Mouse (Mus musculus) hindlimb bud, embryonic 11.5 days (tissue): Measurements from ENCODE around the gene Slc16a8.
"Not testable (repeated sequence)": the region's sequence is repeated elsewhere in the genome, so short reads cannot be mapped to it uniquely, and the experiment has no call there.

Source experiments
- DNase-seq: peaks from one replicate; pipeline ENCODE4 v3.0.0-alpha.2; 2012; ENCODE audit warnings: low read depth, low spot score; ENCODE audit errors: extremely low spot score

Slc16a8 gene

DNA sequence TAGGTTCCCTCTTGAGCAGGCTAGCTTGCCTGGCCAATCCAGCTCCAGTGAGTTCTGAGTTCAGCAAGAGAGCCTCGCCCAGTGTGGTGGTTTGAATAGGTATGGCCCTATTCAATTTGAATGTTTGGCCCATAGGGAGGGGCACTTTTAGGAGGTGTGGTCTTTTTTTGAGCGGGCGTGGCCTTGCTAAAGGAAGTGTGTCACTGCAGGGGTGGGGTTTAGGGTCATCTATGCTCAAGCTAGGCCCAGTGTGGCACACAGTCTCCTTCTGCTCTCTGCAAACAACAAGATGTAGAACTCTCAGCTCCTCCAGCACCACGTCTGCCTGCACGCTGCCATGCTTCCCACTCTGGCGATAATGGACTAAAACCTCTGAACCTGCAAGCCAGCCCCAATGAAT lies 9.2 kb upstream of the Slc16a8 start:
- DNase-seq: no peak

DNA sequence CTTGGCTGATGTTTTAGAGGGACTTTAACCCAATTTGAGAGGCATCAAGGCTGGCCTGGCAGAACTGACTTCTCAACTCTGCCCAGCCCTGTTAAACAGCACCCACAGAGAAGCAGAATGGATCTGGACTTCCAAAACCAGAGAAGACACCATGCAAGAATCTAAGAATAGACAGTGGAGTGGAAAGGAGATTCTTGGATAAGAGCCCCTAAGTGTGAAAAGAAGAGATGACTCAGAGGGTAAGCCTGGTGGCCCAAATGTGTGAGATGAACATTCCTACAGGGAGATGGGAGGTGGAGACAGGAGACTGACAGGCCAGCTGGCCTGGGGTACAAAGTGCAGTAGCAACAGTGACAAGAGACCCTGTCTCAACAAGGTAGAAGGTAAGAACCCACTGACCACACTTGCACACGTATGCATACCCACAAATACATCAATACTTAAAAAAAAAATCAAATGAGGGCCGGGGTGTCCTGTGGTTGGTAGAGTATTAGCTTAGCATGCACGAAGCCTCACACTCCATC lies 8.3 kb upstream of the Slc16a8 start:
- no peak for DNase-seq

DNA sequence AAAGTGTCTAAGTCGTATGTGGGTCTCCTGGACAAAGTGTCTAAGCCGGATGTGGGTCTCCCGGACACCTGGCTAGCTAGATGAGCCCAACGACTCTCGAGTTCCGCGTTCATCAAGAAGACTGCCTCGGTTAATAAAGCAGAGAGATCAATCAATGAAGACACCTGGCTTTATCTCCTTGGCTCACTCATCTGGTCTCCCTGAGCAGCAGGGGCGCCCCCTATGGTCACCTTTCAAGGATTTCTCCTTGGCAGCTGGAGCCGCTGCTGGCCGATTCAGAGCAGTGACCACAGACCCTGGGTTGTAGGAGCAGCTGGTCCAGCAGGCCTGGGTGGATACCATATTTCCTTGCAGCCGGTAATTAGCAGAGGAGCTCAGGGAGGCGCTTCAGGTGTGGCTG lies 7.8 kb upstream of the Slc16a8 start:
- DNase-seq: no peak

DNA sequence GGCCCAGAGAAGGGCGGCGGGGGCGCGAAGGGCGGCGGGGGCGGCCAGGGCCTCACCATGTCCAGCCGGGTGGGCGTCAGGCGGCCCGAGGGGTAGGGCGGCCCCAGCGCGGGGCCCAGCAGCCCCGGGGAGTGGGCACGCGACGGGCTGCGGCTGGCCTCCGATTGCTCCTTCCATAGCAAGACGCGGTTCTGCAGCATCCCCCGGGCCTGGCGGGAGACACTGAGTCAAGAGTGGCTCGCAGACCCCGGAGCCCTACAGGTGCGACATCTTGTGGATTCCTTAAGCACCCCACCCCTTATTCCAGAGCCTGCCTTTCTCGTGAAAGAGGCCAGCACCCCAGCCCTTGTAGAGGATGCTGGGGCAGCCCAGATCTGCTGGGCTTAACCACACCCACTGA lies 7.2 kb upstream of the Slc16a8 start:
- no peak for DNase-seq

DNA sequence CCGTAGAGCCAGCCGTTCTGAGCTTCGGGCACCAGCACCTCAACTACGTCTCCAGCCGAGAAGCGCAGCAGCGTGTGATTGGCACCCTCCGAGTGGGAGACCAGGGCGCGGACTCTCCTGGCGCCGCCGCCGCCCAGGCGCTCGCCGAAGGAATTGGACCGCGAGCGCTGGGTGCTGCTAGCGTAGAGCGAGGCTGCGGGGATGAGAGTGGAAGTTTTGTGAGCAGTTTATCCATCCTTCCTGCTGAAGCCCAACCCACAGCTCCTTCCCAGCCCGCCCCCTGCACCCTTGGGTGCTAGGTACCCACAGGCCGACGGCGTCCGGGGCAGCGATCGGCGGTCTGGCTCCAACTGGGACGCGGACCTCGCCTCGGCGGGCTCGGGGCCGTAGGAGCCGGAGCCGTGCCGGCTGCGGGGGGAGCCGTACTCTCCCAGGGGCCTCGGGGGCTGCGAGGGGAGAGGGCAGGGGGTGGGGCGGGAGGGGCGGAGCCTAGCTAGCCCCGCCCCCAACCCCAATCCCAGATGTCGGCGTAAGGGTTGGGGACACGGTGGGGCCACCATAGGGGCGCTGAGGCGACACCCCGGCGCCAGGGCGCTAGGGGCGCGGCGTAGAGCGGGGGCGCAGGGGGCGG lies 6.6 kb upstream of the Slc16a8 start:
- no peak for DNase-seq

DNA sequence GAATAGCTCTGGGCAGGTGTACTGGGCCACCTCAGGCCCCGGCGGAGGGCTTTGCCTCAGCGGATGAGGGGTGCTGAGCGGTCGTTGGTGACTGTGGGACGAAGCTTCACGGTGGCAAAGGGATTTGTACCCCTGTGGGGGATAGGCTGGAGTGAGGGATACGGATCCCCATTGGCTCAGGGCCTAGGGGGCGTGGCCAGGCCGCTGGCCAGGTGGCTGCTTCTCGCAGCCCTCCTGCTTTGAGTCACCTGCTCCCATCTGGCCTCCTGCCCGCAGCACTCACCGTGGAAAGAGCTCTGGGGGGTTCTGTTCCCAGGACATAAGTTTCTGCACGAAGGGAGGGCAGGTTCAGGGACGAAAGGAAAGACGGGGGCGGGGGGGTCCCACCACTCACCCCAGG lies 4.0 kb upstream of the Slc16a8 start:
- DNase-seq: no peak

DNA sequence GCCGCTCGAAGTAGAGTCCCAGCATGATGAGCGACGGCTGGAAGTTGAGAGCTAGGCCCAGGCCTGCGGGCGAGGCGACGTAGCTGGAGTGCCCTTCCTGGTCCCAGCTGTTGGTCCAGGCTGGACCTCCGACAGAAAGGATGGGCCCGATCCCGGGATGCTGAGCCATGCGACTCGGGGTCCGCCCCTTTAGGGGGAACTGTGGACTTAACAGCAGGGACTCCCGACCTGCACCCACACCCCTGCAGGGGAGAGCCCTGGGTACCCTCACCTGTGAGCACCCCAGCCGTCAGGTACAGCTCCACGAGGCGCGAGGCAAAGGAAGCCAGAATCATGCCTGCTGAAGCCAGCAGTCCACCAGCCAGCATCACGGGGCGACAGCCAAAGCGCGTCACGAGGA lies 2.0 kb downstream of the Slc16a8 start:
- no peak for DNase-seq

DNA sequence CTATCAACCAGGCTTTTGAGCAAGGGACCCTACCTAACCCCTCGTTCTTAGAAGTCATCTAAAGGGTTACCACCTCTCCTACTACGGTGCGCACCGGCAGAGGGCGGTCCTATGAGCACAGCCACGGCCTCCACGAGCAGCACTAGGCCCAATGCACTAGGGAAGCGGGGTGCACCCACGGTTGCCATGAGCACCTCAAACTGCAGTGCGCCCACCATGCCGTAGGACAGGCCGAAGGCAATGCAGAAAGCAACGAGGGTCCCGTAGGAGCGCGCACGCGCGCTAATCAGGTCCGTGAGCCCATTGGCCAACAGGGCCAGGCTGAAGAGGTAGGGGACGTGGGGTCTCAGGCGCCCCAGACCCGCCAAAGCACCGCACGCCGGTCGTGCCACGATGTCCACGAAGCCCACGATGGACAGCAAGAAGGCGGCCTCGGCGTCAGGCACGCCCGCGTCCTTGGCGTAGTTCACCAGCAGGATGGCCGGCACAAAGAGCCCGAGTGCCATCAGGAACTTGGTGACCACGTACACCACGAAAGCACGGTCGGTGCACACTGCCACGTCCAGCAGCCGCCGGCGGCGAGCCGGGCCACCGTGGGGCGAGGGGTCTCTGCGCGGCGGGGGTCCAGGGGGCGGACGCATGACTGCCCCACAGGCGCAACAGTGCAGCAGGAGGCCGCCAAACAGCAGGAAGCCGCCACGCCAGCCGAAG lies 2.6 kb downstream of the Slc16a8 start:
- DNase-seq: no peak

DNA sequence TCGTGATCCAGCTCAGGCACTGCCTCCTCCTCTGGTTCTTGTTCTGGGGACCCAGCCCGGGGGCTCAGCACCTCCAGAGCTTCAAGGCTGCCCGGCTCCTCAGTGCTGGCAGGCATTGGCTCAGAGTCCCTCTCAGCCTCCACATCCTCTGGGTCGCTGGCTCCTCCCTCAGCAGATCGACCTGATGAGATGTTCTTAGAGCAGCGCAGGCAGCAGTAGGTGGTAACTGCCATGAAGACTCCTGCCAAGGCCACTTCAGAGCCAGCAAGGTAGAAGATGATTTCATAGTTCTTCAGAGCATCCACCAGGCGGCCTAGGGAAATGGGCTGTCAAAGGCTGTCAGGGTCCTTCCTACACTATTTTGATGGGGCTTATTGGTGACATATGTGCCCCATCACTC lies 3.4 kb downstream of the Slc16a8 start:
- DNase-seq: no peak

DNA sequence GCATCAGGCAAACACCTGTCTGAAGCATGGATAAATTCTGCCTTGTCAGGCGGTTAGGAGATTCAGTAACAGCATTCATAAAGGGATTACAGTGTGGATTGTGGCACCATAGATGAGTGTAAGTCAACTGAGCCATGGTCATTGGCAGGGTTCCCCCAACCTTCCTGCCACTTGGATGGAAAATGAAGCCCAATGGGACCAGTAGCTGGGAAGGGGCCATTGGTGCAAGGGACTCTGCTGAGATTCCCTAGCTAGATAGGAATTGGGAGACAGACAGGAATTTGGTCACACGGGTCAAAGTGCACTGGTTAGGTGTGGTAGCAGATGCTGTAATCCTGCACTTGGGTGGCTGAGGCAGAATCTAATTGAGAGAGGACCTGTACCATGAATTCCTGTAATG lies 4.3 kb downstream of the Slc16a8 start:
- DNase-seq: no peak

DNA sequence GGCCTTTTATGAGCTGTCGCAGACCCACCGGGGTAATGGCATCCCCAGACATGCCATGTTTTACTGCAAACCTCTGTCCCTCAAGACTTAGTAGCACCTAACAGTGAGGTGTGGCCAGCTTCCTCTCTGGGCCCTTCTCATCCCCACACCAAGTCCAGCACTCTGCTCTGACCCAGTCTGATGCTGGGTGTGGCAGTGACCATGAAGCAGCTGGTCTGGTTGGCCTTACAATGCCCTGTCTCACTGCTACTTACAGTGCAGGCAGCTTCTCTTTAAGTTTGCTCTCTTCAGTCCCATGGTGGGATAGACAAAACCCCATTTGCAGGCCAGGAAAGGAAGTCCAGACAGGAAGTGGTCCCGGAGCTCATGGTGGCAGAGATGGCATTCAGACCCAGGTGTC lies 9.2 kb downstream of the Slc16a8 start:
- no peak for DNase-seq

DNA sequence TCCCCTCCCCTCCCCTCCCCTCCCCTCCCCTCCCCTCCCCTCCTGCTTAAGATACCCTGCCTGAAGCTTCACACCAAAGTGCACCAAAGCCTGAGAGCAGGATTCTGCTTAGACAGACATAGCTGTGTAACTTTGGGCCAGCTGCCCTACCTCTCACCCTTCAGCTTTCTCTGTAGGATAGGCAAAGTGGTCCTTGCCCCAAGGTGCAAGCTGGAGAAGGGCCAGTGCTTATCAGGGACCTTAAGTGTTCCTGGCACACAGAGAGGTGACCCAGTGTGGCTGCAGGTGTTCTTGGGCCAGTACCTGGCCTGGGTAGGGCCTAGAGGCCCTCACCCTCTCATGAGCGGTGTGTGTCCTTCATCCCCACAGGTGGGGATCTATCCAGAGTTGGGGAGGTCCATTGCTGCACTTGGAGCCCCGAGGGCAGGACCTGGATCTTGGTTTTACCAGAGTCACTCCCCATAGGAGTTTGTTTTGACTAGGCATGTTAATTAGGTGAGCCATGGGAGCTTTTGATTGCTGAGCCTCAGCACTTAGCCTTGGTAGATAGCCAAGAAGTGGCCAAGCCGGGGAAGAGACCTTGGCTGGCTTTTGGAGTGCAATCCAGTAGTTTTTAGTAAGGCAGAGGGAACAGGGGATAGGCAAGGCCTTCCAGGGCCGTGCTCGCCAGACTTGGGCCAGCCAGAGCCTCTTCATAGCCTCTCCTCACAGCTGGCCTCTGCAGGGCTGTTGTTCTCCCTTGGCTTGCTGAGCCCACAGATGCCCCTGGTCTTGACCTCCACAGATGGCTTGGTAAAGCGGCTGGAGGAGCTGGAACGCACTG lies 10.3 kb downstream of the Slc16a8 start:
- DNase-seq: no peak

DNA sequence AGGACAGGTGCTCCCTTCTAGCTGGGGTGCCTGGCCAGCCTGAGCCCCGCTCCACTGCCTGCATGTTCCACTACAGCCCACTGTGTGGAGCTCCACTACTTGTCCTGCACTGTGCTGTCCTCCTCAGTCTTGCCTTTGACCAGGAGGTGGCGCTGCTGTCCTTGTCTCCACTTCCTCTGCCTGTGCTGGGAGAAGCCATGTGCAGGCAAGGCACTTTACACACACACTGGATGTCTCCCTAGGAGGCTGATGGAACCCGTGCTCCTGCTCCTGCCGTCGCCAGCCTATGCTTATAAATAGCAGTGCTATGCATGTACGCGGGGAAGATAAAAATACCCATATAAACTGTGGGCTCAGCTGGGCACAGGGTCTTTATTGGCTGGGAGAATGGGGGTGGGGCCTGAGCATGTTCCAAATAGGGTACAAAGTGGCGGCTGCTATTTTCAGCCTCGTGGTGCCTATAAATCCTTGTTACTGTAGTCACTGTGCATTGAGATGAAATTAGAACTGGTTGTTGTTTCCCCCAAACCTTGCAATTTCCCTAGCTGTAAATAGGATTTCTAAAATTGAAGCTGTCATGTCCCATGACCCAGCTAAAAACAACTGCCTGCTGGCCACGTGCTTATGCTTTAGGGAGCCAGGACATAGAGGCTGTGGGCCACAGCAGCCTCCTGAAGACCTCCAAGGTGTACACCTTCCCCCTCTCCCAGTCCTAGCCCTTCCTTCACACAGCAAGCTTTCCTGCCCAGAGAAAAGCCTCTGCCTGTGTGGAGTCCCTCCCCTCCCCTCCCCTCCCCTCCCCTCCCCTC lies 11.1 kb downstream of the Slc16a8 start:
- peak; percentile 89 for DNase-seq

DNA sequence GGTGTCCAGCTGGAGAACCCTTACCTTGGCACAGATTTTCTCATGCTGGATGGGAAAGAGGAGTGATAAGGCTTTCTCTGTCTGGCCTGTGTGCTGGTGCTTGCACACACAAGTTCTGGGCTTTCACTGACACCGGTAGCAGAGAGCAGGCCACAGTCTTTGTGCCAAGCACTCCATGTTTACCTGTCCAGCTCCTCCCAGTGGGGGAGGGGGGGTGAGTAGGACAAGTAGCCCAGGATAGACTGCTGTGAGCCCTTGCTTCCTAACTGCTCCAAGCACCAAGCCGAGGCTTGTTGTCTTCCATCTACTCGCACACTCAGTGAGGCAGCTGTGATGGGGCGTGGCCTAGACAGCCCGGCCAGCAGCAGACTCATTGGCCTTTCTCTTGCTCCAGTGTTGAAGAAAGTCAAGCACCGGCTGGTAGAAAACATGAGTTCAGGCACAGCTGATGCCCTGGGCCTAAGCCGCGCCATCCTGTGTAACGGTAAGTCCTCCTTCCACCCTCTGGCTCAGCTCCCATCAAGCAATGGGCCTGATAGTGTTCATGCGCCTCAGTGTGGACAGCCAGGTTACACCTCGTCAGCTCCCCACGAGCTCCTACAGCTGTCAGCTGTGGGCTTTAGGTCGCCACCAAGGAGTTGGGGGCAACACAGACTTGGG lies 11.9 kb downstream of the Slc16a8 start:
- no peak for DNase-seq

DNA sequence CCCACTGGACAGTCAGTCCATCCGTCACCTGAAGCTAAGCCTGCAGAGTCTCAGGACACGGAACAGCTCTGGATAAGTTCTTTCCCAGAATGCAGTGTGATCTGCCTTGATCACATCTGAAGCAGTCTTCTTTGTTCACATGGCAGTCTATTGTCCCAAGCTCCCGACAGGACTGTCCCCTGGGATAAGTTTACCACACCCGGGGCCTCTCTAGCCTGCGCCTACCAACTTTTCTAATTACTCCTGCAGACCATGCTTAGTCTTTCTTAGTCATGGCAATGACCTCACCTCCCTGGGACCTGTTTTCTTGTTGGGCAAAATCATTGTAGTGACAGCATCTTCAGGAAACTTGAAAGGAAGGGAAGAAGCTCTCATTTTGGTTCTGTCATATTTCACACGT lies 16.5 kb downstream of the Slc16a8 start:
- no peak for DNase-seq

DNA sequence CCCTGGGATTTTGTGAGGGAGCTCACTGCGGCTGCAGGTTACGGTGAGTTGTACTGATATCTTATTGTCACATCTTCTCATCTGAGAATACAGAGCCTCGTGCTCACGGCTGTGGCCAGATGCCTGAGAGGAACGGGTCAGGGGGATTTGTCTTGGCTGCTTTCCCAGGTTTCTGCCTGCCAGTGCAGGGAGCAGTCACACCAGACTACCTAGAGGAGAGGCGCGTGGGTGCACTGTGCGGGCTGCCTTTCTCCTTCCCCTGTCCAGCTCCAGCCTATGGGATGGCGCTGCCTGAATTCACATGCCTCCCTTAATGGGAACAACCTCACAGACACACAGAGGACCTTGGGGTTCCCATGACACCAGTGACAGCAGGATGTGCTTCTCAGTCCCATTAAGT lies 19.3 kb downstream of the Slc16a8 start:
- DNase-seq: no peak

DNA sequence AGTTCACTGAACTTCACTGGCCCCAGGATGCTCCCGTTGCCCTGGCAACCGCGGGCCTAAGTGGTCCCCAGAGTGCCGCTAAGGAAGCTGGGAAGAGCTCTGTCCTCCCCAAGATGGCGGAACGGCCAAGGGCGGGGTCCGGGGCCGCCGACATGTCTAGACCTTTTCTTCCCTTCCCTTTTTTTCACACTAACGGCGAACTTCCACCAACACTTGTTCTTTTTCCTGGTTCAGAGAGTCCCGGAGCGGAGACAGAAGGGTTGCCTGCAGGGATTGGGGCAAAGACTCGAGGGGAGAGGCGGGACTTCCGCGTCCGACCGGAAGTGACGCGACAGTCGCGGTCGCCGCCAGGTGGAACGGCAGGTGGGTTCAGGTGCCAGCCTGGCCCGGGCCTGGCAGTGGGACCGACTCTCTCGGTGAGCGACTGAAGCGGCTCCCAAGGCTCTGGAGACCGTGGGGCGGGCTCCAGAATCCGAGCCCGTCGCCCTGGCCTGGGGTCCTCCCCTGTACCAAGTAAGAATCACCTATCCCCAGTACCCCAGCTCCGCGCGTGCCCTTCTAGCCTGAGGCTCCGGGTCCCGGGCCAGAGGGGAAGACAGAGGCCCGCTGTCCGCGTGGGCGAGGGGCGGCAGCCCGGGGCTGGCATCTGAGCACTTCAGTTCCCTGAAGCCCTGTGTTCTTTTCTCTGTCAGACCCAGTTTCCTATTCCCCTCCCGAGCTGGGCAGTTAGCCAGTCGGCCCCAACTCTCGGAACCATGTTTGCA lies 25.3 kb downstream of the Slc16a8 start, which contains the start of the genes Pick1 and Gm49486:
Pick1 (plus strand) TSS at position 116 of the 764 bp plus-strand sequence.
Gm49486 (plus strand) TSS at position 334 of the 764 bp plus-strand sequence.
- peak; percentile 68 for DNase-seq

DNA sequence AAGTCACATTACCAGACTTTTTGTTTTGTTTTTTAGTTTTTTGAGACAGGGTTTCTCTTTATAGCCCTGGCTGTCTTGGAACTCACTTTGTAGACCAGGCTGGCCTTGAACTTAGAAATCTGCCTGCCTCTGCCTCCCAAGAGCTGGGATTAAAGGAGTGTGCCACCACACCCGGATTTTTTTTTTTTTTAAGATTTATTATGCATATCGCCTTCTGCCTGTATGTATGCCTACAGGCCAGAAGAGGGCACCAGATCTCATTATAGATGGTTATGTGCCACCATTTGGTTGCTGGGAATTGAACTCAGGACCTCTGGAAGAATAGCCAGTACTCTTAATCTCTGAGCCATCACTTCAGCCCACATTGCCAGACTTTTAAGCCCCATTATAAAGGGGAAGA lies 28.8 kb downstream of the Slc16a8 start:
- DNase-seq: not testable (repeated sequence)

DNA sequence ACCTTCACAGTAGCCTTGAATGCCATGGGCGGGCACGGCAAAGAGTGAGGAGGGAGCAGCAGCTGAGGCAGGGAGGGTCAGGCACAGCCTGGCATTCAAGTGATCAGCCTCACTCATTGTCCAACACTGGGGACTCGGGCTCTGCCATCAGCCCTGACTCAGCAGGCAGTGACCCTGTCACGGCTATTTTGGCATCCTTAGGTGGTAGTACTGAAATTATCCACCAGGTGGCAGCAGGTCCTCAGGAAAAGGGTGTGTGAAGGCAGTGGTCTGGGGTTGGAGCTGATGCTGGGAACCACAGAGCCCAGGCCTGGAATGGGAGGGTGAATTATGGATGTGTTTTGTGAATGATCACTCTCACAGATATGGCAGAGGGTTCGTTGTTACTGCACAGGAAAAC lies 29.9 kb downstream of the Slc16a8 start:
- DNase-seq: peak; percentile 89

DNA sequence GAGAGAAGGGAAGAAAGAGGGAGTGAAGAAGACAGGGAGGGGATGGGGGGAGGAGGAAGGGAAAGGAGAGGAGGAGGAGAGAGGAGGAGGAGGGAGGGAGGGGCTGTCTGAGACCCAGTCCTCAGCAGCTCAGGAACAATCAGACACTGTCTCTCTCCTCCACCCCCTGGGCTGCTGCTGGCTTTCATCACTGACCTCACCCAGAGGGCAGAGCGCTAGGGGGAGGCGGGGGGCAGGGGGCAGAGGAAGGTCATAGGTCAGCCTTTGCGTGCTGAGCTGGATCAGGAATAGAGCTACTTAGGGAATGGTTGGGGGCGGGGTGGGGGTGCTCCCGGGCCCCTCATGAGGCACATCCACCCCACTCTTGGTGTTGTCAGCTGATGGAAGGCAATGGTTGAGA lies 30.9 kb downstream of the Slc16a8 start:
- no peak for DNase-seq
